Mouse (Mus musculus): ENCODE measurements at regions not wholly inside any gene's neighbourhood (a gene's known extent, or its start where the extent isn't known, plus 50 kb on each side); places are given as distances from the start of the nearest gene placed in this dataset.

DNA sequence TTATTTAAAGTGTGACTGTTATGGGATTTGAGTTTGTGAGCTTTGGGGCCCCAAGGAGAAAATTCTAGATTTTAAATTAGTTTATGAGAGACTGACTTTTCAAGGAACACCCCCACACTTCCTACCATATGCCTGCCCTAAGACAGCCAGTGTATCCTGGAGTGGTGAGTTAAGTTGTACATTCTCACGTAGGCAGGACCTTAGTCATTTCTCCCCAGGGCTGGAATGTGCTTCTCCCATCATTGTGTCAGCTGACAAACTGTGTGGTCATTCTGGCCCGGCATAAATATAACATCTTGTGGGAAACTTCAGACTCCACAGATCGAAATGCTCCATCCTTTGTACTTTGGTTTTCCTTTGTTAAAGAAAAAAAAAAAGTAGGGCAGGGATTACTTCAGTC is 73.1 kb upstream of the Tfpi start:
- Histone ChIP-seq H3K9me3 (replicated peaks) (no peaks in the 10 kb centered on the region), H3K27ac (replicated peaks) (no peak overlapping the region), H3K27me3 (replicated peaks) (no peaks in the 10 kb centered on the region), H3K9ac (replicated peaks) (no peak overlapping the region), H3K4me3 (replicated peaks) (no peak overlapping the region), H3K36me3 (no peaks in the 10 kb centered on the region), H3K4me1 (no peaks in the 10 kb centered on the region), H3K4me2 (no peak overlapping the region)
- WGBS = 82% methylated on average over 3 of the region's 3 CpGs
- no peak for ATAC-seq (ENCODE audit: low FRiP score)

DNA sequence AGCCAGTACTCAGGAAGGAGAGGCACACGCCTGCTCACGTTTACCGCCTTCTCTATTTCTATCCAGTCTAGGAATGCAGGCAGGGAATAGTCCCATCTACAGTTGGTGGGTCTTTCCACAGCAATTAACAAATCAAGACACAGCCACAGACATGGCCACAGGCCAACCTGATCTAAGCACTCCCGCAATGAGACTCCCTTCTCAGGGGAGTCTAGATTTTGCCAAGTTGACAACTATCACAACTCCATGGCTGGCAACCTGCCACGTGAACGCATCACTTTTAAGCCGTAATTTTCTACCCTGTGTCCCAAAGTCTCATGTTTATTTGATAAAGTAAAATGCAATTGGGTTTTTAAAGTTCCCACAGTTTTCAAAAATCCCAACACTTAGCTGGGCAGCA is 72.0 kb upstream of the Tfpi start:
- no peaks in the 10 kb centered on the region for H3K9me3 ChIP-seq (replicated peaks)
- 79% methylated on average over 7 of the region's 7 CpGs for WGBS
- H3K36me3 ChIP-seq = no peaks in the 10 kb centered on the region
- H3K4me1 ChIP-seq = no peaks in the 10 kb centered on the region
- ATAC-seq (ENCODE audit: low FRiP score) = no peak
- no peak overlapping the region for H3K27ac ChIP-seq (replicated peaks)
- H3K9ac ChIP-seq (replicated peaks) = no peak overlapping the region
- no peak overlapping the region for H3K4me3 ChIP-seq (replicated peaks)
- H3K4me2 ChIP-seq = no peak overlapping the region
- no peaks in the 10 kb centered on the region for H3K27me3 ChIP-seq (replicated peaks)

DNA sequence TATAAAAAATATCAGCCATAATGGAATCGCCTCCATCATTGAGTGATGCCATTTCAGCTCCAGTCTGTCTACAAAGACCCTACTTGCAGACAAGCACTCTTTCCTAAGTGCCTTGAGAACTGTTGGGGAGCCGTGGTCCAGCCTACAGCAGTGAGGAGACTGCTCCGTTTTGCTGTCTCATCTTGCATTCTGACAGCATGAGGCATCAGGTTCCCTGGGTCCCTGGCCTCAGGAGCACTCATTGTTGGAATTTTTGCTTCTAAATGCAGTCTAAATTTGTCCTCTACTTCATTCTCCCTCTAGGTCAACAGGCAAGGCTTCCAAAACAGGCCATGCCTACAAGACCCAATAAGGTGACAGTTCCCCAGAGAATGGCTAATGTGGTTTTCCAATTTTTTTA is 69.1 kb upstream of the Tfpi start:
- no peak overlapping the region for H3K4me3 ChIP-seq (replicated peaks)
- ATAC-seq (ENCODE audit: low FRiP score) = no peak
- no peaks in the 10 kb centered on the region for H3K9me3 ChIP-seq (replicated peaks)
- H3K4me2 ChIP-seq = no peak overlapping the region
- H3K27ac ChIP-seq (replicated peaks) = no peak overlapping the region
- H3K27me3 ChIP-seq (replicated peaks) = no peaks in the 10 kb centered on the region
- H3K9ac ChIP-seq (replicated peaks) = no peak overlapping the region
- no peaks in the 10 kb centered on the region for H3K36me3 ChIP-seq
- whole genome bisulfite sequencing = 87% methylated on average over 3 of the region's 3 CpGs
- H3K4me1 ChIP-seq = no peaks in the 10 kb centered on the region

DNA sequence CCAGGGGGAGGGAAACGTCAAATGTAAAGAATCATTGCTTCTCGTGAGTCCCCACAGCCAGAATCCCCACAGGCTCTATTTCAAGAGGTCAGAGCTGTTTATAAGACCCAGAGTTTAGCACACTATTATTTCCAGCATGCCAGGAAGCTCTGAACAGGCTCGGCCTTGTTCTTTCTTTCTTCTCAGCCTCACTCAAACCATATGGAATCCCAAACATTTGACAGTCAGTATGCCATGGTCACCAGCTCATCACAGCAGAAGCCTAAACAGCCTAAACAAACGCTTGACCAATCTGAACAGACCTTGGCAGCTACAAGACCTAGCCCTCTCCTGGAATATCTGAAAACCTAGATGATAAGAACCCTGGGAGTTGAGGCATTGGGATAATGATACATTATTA is 68.2 kb upstream of the Tfpi start:
- no peaks in the 10 kb centered on the region for H3K36me3 ChIP-seq
- no peaks in the 10 kb centered on the region for H3K4me1 ChIP-seq
- H3K9me3 ChIP-seq (replicated peaks) = no peaks in the 10 kb centered on the region
- WGBS = 60% methylated on average over 4 of the region's 4 CpGs
- no peak overlapping the region for H3K4me3 ChIP-seq (replicated peaks)
- no peaks in the 10 kb centered on the region for H3K27me3 ChIP-seq (replicated peaks)
- ATAC-seq (ENCODE audit: low FRiP score) = no peak
- no peak overlapping the region for H3K9ac ChIP-seq (replicated peaks)
- H3K4me2 ChIP-seq = no peak overlapping the region
- no peak overlapping the region for H3K27ac ChIP-seq (replicated peaks)

DNA sequence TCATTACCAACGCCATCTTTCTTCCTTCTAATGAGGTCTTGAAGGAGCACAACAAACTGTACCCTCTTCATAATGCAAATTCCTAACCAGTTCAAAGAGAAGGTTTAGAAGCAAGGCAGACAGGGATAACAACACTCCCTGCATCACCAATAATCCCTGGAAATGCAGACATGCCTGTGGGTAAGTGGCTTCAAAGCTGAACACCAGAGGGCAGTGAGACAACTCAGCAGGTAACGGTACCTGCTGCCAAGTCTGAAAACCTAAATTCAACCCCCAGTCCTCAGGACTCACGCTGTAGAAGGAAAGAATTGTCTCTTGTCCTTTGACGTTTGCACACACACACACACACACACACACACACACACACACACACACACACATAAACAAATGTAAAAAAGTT is 67.6 kb upstream of the Tfpi start:
- WGBS = 69% methylated on average over 4 of the region's 4 CpGs

DNA sequence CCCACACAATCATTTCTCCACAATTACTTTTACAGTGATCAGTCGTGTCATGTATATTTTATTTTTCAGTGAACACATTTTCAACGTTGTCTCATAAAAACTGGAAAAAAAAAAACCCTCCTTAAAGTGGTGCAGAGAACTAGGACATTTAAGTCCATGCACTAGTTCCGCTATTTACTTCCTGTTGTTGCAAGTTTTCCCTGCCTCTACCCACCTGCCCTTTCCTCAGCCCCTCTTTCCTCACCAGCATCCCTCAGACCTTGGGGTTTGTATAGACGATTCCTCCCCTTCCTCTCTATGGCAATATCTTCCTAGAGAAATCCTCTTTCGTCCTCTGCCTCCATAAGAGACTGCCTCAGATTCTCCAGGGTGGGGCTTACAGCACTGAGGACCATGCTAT is 64.9 kb upstream of the Tfpi start:
- H3K27ac ChIP-seq (replicated peaks) = no peak overlapping the region
- H3K36me3 ChIP-seq = no peaks in the 10 kb centered on the region
- no peak overlapping the region for H3K4me3 ChIP-seq (replicated peaks)
- H3K4me1 ChIP-seq = no peaks in the 10 kb centered on the region
- H3K4me2 ChIP-seq = no peak overlapping the region
- no peaks in the 10 kb centered on the region for H3K27me3 ChIP-seq (replicated peaks)
- 85% methylated on average over 5 of the region's 5 CpGs for WGBS
- no peaks in the 10 kb centered on the region for H3K9me3 ChIP-seq (replicated peaks)
- H3K9ac ChIP-seq (replicated peaks) = no peak overlapping the region
- ATAC-seq (ENCODE audit: low FRiP score) = no peak

More for the DNA sequence above, 67.6 kb upstream of the Tfpi start:
- Histone ChIP-seq H3K9ac (replicated peaks) (no peak overlapping the region), H3K36me3 (no peaks in the 10 kb centered on the region), H3K4me1 (no peaks in the 10 kb centered on the region), H3K9me3 (replicated peaks) (no peaks in the 10 kb centered on the region), H3K27ac (replicated peaks) (no peak overlapping the region), H3K4me3 (replicated peaks) (no peak overlapping the region), H3K4me2 (no peak overlapping the region), H3K27me3 (replicated peaks) (no peaks in the 10 kb centered on the region)
- no peak for ATAC-seq (ENCODE audit: low FRiP score)

DNA sequence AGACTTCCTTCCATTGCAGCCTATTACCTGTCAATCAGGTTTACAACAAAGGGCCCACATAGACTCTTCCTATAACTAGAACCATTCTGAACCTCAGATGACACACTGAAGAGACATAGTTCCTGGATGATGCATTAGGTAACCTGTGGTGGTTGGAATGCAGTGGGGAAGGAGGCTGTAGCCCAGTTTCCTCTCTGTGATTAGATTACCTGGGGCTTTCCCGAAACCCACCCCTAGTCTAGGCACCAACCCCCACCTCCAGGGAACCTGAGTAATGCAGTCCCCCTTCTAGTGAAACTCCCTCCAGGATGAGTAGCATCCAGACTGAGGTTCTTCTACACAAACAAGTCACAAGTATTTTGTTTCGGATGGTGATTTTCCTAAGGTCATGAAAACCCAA is 62.5 kb upstream of the Tfpi start:
- Histone ChIP-seq H3K36me3 (no peaks in the 10 kb centered on the region), H3K9me3 (replicated peaks) (no peaks in the 10 kb centered on the region), H3K27ac (replicated peaks) (no peak overlapping the region), H3K4me1 (no peaks in the 10 kb centered on the region), H3K27me3 (replicated peaks) (no peaks in the 10 kb centered on the region), H3K4me3 (replicated peaks) (no peak overlapping the region), H3K9ac (replicated peaks) (no peak overlapping the region), H3K4me2 (no peak overlapping the region)
- WGBS = 87% methylated on average over 2 of the region's 2 CpGs
- ATAC-seq (ENCODE audit: low FRiP score) = no peak

DNA sequence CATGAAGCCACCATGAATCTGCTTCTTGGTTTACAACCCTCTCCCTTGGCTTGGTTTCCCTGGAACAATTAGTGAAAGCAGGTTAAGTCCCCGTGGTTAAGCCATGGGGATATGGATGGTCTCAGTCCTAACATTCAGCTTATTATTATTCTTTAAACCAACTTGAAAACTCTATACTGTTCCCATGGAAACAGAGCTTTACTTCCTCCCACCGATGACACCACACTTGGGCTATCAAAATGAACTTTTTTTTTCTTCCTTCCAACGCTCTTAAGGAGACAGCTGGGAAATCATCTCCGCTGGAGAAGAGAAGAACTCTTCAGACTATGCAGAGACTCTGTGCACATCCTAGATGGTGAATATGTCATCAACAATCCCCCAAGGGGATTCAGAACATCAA is 61.4 kb upstream of the Tfpi start:
- H3K36me3 ChIP-seq = no peaks in the 10 kb centered on the region
- 59% methylated on average over 4 of the region's 4 CpGs for WGBS
- no peak overlapping the region for H3K4me3 ChIP-seq (replicated peaks)
- H3K9me3 ChIP-seq (replicated peaks) = no peaks in the 10 kb centered on the region
- peak; percentile 81 for ATAC-seq (ENCODE audit: low FRiP score)
- no peak overlapping the region for H3K4me2 ChIP-seq
- no peak overlapping the region for H3K9ac ChIP-seq (replicated peaks)
- no peaks in the 10 kb centered on the region for H3K27me3 ChIP-seq (replicated peaks)
- H3K27ac ChIP-seq (replicated peaks) = no peak overlapping the region
- no peaks in the 10 kb centered on the region for H3K4me1 ChIP-seq

DNA sequence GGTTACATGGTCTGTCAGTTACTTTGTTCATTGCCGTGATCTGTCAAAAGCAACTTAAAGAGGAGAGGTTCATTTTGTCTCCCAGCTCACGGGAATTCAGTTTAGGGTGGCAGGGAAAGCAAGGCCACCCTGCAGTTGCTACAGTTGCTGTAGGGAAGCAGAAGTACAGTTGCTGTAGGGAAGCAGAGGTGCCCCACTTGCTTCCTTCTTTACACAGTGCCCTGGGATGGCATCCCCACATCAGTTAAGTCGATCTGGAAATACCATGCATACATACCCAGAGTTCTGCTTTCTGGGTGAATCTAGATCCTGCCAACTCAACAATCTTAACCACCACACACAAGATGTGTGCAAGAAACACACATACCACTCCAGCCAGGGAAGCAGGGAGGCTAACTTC is 54.6 kb upstream of the Tfpi start:
- Histone ChIP-seq H3K27me3 (replicated peaks) (no peaks in the 10 kb centered on the region), H3K36me3 (no peaks in the 10 kb centered on the region), H3K9me3 (replicated peaks) (no peaks in the 10 kb centered on the region), H3K27ac (replicated peaks) (no peak overlapping the region), H3K9ac (replicated peaks) (no peak overlapping the region), H3K4me1 (no peaks in the 10 kb centered on the region), H3K4me3 (replicated peaks) (no peak overlapping the region), H3K4me2 (no peak overlapping the region)
- ATAC-seq (ENCODE audit: low FRiP score) = no peak
- WGBS = 82% methylated on average over 3 of the region's 3 CpGs

DNA sequence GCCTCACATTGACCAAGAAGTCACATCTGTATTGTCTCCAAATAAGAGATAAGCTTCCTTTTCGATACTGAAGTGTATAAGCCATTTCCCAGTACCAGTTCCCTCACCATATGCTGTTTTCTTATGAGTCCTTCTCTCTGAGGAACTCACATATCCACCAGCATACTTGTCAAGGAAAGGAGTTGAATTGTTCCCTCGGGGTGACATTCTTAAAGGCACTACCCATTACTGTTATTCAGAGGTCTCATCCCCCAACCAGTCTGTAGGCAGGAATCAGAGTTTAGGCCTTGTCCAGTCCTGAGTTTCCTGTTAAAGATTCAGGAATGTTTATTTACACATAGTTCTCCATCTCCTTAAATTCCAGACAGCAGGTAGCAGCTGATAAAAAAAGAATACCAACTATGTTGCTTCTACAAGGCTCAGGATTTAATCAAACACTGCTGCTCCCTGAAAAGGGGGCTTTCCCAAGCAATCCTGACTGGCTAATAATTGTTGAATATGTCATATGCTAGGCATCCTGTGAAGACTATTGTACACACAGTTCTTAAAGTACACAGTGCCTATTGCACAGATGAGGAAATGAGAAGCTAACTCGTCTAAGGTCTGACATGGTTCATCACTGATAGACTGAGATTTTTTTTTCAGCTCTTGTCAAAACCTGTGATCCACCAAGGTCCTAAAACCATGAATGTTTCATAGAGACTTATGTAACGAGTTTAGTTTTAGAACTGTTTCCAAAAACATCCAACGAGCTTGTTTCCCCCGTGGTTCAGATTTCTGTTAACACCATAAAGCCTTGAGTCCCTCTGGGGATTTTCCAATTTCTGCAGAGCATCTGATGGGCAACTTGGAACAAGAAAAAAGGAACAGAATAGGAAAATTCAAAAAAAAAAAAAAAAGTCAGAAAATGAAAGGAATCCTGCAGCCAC is 52.5 kb upstream of the Tfpi start:
- no peaks in the 10 kb centered on the region for H3K36me3 ChIP-seq
- 83% methylated on average over 6 of the region's 6 CpGs for WGBS
- no peak for ATAC-seq (ENCODE audit: low FRiP score)
- H3K9ac ChIP-seq (replicated peaks) = no peak overlapping the region
- no peak overlapping the region for H3K27ac ChIP-seq (replicated peaks)
- H3K4me3 ChIP-seq (replicated peaks) = no peak overlapping the region
- H3K27me3 ChIP-seq (replicated peaks) = no peaks in the 10 kb centered on the region
- H3K9me3 ChIP-seq (replicated peaks) = no peaks in the 10 kb centered on the region
- no peaks in the 10 kb centered on the region for H3K4me1 ChIP-seq
- H3K4me2 ChIP-seq = no peak overlapping the region

Data from neural tube, embryonic 15.5 days (tissue).